Mouse (Mus musculus): Measurements from ENCODE around the gene Ndufa13. TPM values are rescaled to one million over a fixed set of nuclear protein-coding genes. Genes with fewer than 3 reads are reported as not detected.

Ndufa13 gene
- polyA plus RNA-seq, 1 experiment from 2014 or later, result 372 TPM

- Histone ChIP-seq H3K4me1 (ENCODE audit: control insufficient read depth, insufficient read depth, low read length) (peaks cover 42% of the 10 kb centered on the region), H3K27ac (ENCODE audit: low read length) (peak overlapping the region; percentile 87), H3K4me3 (ENCODE audit: low read length) (peak overlapping the region; percentile 79), H3K4me2 (ENCODE audit: low read depth, low read length) (peak overlapping the region; percentile 84), H3K9me3 (replicated peaks; ENCODE audit: control insufficient read depth, low read length) (no peaks in the 10 kb centered on the region), H3K36me3 (ENCODE audit: control insufficient read depth, insufficient read depth) (no peaks in the 10 kb centered on the region; the same call in 1 of the 2 replicates), H3K27me3 (ENCODE audit: control insufficient read depth, insufficient read depth, low read length) (no peaks in the 10 kb centered on the region), H3K9ac (ENCODE audit: low read length) (peak overlapping the region; percentile 82)
- peak; percentile 2; the same call in 1 of the 2 replicates for ATAC-seq (replicated peaks; ENCODE audit: extremely low read depth, insufficient read depth, low FRiP score)
- 14% methylated on average over 12 of the region's 12 CpGs for WGBS
These were observed 1.4 kb downstream of the Ndufa13 start for GRCm38 (mm10) chr8:69900895-69901451.

DNA sequence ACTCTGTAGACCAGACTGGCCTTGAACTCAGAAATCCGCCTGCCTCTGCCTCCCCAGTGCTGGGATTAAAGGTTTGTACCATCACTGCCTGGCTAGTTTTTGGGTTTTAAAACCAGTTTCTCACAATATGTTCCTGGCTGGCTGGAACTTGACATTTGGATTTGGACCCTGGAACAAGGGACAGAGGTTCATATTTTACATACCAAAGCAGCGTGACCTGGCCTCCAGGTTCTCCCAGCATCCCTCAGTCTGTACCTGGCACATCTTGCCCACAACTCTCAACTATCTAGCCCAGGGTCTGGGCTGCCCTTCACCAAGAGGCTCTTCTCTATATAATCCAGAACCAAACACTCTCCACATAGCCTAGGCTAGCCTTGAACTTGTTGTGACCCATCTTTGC lies 2.5 kb downstream of the Ndufa13 start:
- Histone ChIP-seq H3K4me3 (ENCODE audit: low read length) (no peak overlapping the region), H3K9me3 (replicated peaks; ENCODE audit: control insufficient read depth, low read length) (no peaks in the 10 kb centered on the region), H3K36me3 (ENCODE audit: control insufficient read depth, insufficient read depth) (no peaks in the 10 kb centered on the region; the same call in 1 of the 2 replicates), H3K27ac (ENCODE audit: low read length) (no peak overlapping the region), H3K9ac (ENCODE audit: low read length) (no peak overlapping the region), H3K4me2 (ENCODE audit: low read depth, low read length) (peak overlapping the region; percentile 84), H3K4me1 (ENCODE audit: control insufficient read depth, insufficient read depth, low read length) (peaks cover 46% of the 10 kb centered on the region), H3K27me3 (ENCODE audit: control insufficient read depth, insufficient read depth, low read length) (no peaks in the 10 kb centered on the region)
- WGBS, result 79% methylated on average over 2 of the region's 2 CpGs
- no peak for ATAC-seq (replicated peaks; ENCODE audit: extremely low read depth, insufficient read depth, low FRiP score)

DNA sequence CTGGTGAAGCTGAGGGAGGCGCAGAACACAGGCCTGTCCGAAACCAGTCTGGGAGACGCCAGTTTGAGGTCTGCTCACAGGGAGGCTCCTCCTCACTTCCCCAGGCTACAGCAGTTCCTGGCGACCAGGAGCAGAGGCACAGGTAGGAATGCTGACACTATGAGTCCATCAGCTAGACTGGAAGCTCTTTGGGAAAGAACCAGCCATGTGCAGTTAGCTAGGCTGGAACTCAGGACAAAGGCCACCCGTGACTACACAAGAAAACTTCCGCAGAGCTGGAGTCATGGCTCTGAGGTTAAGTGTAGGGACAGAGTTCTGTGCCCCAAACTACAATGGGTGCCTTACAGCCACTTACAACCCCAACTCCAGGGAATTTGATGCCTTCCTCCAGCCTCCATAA lies 4.5 kb downstream of the Ndufa13 start:
- 78% methylated on average over 6 of the region's 6 CpGs for WGBS
- Histone ChIP-seq H3K9me3 (replicated peaks; ENCODE audit: control insufficient read depth, low read length) (no peaks in the 10 kb centered on the region), H3K27ac (ENCODE audit: low read length) (no peak overlapping the region), H3K4me3 (ENCODE audit: low read length) (no peak overlapping the region), H3K36me3 (ENCODE audit: control insufficient read depth, insufficient read depth) (peaks cover 8% of the 10 kb centered on the region), H3K4me1 (ENCODE audit: control insufficient read depth, insufficient read depth, low read length) (peaks cover 44% of the 10 kb centered on the region), H3K9ac (ENCODE audit: low read length) (0 out of 2 replicates have a peak overlapping the region, but pooled peaks have one; percentile 19), H3K4me2 (ENCODE audit: low read depth, low read length) (no peak overlapping the region), H3K27me3 (ENCODE audit: control insufficient read depth, insufficient read depth, low read length) (no peaks in the 10 kb centered on the region)
- ATAC-seq (replicated peaks; ENCODE audit: extremely low read depth, insufficient read depth, low FRiP score), result no peak

DNA sequence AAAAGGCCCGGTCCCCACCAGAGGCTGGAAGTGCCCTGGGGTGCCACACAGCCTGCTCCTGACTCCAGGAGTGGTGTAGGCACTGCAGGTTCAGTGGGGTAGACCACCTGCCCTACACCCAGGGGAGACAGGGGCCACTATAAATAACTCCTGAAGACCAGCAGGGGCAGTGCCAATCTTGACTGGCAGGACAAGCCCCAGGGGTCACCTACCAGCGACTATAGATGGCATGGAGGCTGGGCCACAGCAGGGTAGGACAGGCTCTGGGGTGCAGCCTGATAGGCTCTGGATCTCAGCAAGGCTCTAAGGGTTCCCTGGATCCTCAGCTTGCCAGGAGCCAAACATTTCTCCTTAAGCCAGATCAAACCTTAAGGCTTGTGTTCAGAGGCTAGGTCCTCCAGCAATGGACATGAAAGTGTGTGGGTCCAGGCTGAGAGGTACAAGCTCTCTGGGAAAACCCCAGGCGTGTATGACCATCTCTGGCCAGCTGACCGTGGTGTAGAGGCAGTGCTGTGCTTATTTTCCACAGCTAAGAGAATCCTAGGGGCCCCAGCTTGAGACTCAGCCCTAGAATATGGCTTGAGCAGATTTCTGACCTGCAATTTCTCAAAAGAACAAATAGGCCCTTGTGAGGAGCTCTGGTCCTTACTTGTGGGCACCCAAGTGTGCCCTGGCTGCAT lies 6.4 kb downstream of the Ndufa13 start:
- WGBS, result 63% methylated on average over 4 of the region's 4 CpGs
- ATAC-seq (replicated peaks; ENCODE audit: extremely low read depth, insufficient read depth, low FRiP score), result no peak
- Histone ChIP-seq H3K27me3 (ENCODE audit: control insufficient read depth, insufficient read depth, low read length) (no peaks in the 10 kb centered on the region), H3K4me2 (ENCODE audit: low read depth, low read length) (no peak overlapping the region), H3K27ac (ENCODE audit: low read length) (no peak overlapping the region), H3K9ac (ENCODE audit: low read length) (no peak overlapping the region), H3K36me3 (ENCODE audit: control insufficient read depth, insufficient read depth) (peaks cover 8% of the 10 kb centered on the region), H3K4me1 (ENCODE audit: control insufficient read depth, insufficient read depth, low read length) (peaks cover 32% of the 10 kb centered on the region), H3K4me3 (ENCODE audit: low read length) (no peak overlapping the region), H3K9me3 (replicated peaks; ENCODE audit: control insufficient read depth, low read length) (no peaks in the 10 kb centered on the region)

- no peak for ATAC-seq (replicated peaks; ENCODE audit: extremely low read depth, insufficient read depth, low FRiP score)
- Histone ChIP-seq H3K4me3 (ENCODE audit: low read length) (no peak overlapping the region), H3K27me3 (ENCODE audit: control insufficient read depth, insufficient read depth, low read length) (peaks cover 8% of the 10 kb centered on the region), H3K9ac (ENCODE audit: low read length) (no peak overlapping the region), H3K27ac (ENCODE audit: low read length) (no peak overlapping the region), H3K9me3 (replicated peaks; ENCODE audit: control insufficient read depth, low read length) (no peaks in the 10 kb centered on the region), H3K36me3 (ENCODE audit: control insufficient read depth, insufficient read depth) (peaks cover 8% of the 10 kb centered on the region), H3K4me2 (ENCODE audit: low read depth, low read length) (no peak overlapping the region), H3K4me1 (ENCODE audit: control insufficient read depth, insufficient read depth, low read length) (peaks cover 23% of the 10 kb centered on the region)
- WGBS, result 59% methylated on average over 6 of the region's 6 CpGs
These were observed 7.5 kb downstream of the Ndufa13 start for GRCm38 (mm10) chr8:69894836-69895332.

- Histone ChIP-seq H3K9ac (ENCODE audit: low read length) (no peak overlapping the region), H3K36me3 (ENCODE audit: control insufficient read depth, insufficient read depth) (peaks cover 8% of the 10 kb centered on the region), H3K9me3 (replicated peaks; ENCODE audit: control insufficient read depth, low read length) (no peaks in the 10 kb centered on the region), H3K27me3 (ENCODE audit: control insufficient read depth, insufficient read depth, low read length) (peaks cover 17% of the 10 kb centered on the region), H3K4me3 (ENCODE audit: low read length) (no peak overlapping the region), H3K4me1 (ENCODE audit: control insufficient read depth, insufficient read depth, low read length) (peaks cover 25% of the 10 kb centered on the region), H3K27ac (ENCODE audit: low read length) (no peak overlapping the region), H3K4me2 (ENCODE audit: low read depth, low read length) (no peak overlapping the region)
- no peak for ATAC-seq (replicated peaks; ENCODE audit: extremely low read depth, insufficient read depth, low FRiP score)
- WGBS, result 49% methylated on average over 17 of the region's 17 CpGs
These were observed 8.5 kb downstream of the Ndufa13 start for GRCm38 (mm10) chr8:69893863-69894262.

- Histone ChIP-seq H3K4me2 (ENCODE audit: low read depth, low read length) (no peak overlapping the region), H3K9me3 (replicated peaks; ENCODE audit: control insufficient read depth, low read length) (no peaks in the 10 kb centered on the region), H3K27ac (ENCODE audit: low read length) (no peak overlapping the region), H3K27me3 (ENCODE audit: control insufficient read depth, insufficient read depth, low read length) (peaks cover 48% of the 10 kb centered on the region), H3K4me3 (ENCODE audit: low read length) (no peak overlapping the region), H3K4me1 (ENCODE audit: control insufficient read depth, insufficient read depth, low read length) (peaks cover 31% of the 10 kb centered on the region), H3K36me3 (ENCODE audit: control insufficient read depth, insufficient read depth) (peaks cover 8% of the 10 kb centered on the region), H3K9ac (ENCODE audit: low read length) (no peak overlapping the region)
- ATAC-seq (replicated peaks; ENCODE audit: extremely low read depth, insufficient read depth, low FRiP score), result no peak
- WGBS, result 43% methylated on average over 19 of the region's 19 CpGs
These were observed 11.5 kb downstream of the Ndufa13 start for GRCm38 (mm10) chr8:69890813-69891241.

DNA sequence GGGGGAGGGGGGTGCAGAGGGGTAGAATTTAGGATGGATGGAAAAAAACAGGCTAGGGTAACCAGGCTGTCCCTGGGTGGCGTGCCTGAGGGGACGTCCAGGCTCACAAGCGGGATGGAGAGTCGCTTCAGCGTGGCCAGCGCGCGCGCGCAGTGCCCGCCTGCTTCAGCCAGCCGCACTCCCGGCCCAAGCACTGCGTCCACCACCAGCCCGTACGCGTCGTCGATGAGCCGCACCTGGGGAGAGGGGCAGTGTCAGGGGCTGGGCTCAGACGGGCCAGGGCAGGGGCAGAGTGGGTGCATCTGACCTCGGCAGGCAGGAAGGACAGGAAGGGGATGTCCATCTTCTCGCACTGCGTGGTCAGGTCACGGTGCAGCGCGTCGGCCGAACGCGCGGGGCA lies 13.5 kb downstream of the Ndufa13 start:
- Histone ChIP-seq H3K9me3 (replicated peaks; ENCODE audit: control insufficient read depth, low read length) (no peaks in the 10 kb centered on the region), H3K9ac (ENCODE audit: low read length) (peak overlapping the region; percentile 46), H3K4me2 (ENCODE audit: low read depth, low read length) (peak overlapping the region; percentile 61), H3K27me3 (ENCODE audit: control insufficient read depth, insufficient read depth, low read length) (peaks cover 67% of the 10 kb centered on the region), H3K27ac (ENCODE audit: low read length) (no peak overlapping the region), H3K36me3 (ENCODE audit: control insufficient read depth, insufficient read depth) (peaks cover 4% of the 10 kb centered on the region), H3K4me3 (ENCODE audit: low read length) (peak overlapping the region; percentile 47), H3K4me1 (ENCODE audit: control insufficient read depth, insufficient read depth, low read length) (peaks cover 25% of the 10 kb centered on the region)
- 5% methylated on average over 32 of the region's 32 CpGs for WGBS
- no peak for ATAC-seq (replicated peaks; ENCODE audit: extremely low read depth, insufficient read depth, low FRiP score)

- Histone ChIP-seq H3K4me1 (ENCODE audit: control insufficient read depth, insufficient read depth, low read length) (peaks cover 25% of the 10 kb centered on the region), H3K9me3 (replicated peaks; ENCODE audit: control insufficient read depth, low read length) (no peaks in the 10 kb centered on the region), H3K36me3 (ENCODE audit: control insufficient read depth, insufficient read depth) (no peaks in the 10 kb centered on the region; the same call in 1 of the 2 replicates), H3K4me3 (ENCODE audit: low read length) (peak overlapping the region; percentile 47), H3K9ac (ENCODE audit: low read length) (peak overlapping the region; percentile 46), H3K27ac (ENCODE audit: low read length) (no peak overlapping the region), H3K4me2 (ENCODE audit: low read depth, low read length) (peak overlapping the region; percentile 61), H3K27me3 (ENCODE audit: control insufficient read depth, insufficient read depth, low read length) (peaks cover 73% of the 10 kb centered on the region)
- 6% methylated on average over 24 of the region's 24 CpGs for WGBS
- no peak for ATAC-seq (replicated peaks; ENCODE audit: extremely low read depth, insufficient read depth, low FRiP score)
These were observed 14.0 kb downstream of the Ndufa13 start for GRCm38 (mm10) chr8:69888244-69888866.
